Mouse (Mus musculus) spleen, embryonic (tissue): ENCODE results near the gene Trdn.

Source experiments
- CTCF ChIA-PET: fragments of 350-600 bp; sonication (Branson Sonifier 250); formaldehyde crosslinking; loops from one replicate; lab custom pipeline; 2022; lab: Charles Lee

Gene Trdn

DNA sequence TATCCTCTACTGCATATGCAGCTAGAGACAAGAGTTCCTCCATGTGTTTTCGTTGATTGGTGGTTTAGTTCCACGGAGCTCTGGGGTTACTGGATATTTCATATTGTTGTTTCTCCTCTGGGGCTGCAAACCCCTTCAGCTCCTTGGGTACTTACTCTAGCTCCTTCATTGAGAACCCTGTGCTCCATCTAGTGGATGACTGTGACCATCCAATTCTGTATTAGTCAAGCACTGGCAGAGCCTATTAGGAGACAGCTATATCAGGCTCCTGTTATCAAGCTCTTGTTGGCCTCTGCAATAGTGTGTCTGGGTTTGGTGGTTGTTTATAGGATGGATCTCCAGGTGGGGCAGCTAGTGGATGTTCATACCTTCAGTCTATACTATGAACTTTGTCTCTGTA, 290.2 kb downstream of the Trdn start:
- CTCF ChIA-PET = no interaction called here

DNA sequence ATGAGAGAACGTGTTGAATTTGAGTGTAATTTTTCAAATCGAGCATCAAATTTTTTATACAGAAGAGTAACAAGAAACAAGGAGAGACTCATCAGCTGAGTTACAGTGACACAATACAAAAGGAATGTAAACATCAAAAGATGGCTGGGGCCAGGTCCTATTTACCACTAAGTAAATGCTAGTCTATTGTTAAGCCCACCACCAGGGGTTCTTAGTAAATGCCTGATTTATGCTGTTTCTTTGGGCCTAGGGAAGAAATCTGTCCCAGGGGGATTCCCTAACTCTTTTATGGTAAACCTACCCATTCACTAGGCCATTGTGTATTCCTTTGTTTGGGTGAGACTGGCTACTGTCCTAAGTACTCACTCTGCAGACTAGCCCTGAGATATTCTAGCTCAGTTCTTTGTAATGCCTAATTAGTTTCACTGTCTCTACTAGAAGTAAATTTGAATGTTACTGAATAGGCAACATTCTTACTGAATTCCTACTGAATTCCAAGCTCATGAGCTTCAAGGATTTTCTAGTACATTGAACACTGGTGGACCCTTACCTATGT, 295.2 kb downstream of the Trdn start:
- CTCF ChIA-PET = no interaction called here
